Mouse (Mus musculus) lung, postnatal 0 days (tissue): Measurements from ENCODE around the gene Mroh7.

Source experiments
- CTCF ChIP-seq: IDR thresholded peaks from 2 replicates; pipeline ENCODE4 v1.5.1; 2016; ENCODE audit warnings: antibody characterized with exemption, mild to moderate bottlenecking
- EP300 ChIP-seq: IDR thresholded peaks from 2 replicates; pipeline ENCODE4 v1.6.1; 2016; ENCODE audit warnings: antibody characterized with exemption, mild to moderate bottlenecking, control low read depth

GRCm38 (mm10) chr4:106634086-106634479 is 96.6 kb downstream of the Mroh7 start:
- TF ChIP-seq EP300 (no peak), CTCF (no peak)
